Mouse (Mus musculus) layer of hippocampus, postnatal 14 days (tissue): Measurements from ENCODE around the gene Ufsp1. TPM values are rescaled to one million over a fixed set of nuclear protein-coding genes. Genes with fewer than 3 reads are reported as not detected.
A peak's percentile ranks its signal among the peaks of the same experiment; 100 is the strongest.
"Not testable (repeated sequence)": the region's sequence is repeated elsewhere in the genome, so short reads cannot be mapped to it uniquely, and the experiment has no call there.

ENCODE experiments used
- DNase-seq, 2 experiments: peaks; one replicate each; pipeline ENCODE4 v3.0.0; 2021 to 2022; ENCODE audit warnings: low spot score in 2 of 2, mixed read lengths in 1 of 2
- long read RNA-seq, 2 experiments: library from polyadenylated mRNA; stranded (forward); transcript quantifications; one replicate each; pipeline ENCODE4 v2.0.0; 2021
- total RNA-seq, 2 experiments: library from RNA; stranded (reverse); gene quantifications; 2 replicates each; pipeline ENCODE4 v1.2.3; 2021

Gene Ufsp1
- total RNA-seq = 10 to 100 TPM; 18.0 to 19.9 TPM
- long read RNA-seq, experiment 1, transcript Ufsp1-201 (1 exons, 1,037 nt) = major isoform, 7 of 7 reads
- long read RNA-seq, experiment 1, partial matches to known transcripts = 0 of 7 reads
- long read RNA-seq, experiment 1, other reads (novel, unspliced or antisense) = 0 of 7 reads
- long read RNA-seq, experiment 2, transcript Ufsp1-201 (1 exons, 1,037 nt) = major isoform, 13 of 13 reads
- long read RNA-seq, experiment 2, partial matches to known transcripts = 0 of 13 reads
- long read RNA-seq, experiment 2, other reads (novel, unspliced or antisense) = 0 of 13 reads

DNA sequence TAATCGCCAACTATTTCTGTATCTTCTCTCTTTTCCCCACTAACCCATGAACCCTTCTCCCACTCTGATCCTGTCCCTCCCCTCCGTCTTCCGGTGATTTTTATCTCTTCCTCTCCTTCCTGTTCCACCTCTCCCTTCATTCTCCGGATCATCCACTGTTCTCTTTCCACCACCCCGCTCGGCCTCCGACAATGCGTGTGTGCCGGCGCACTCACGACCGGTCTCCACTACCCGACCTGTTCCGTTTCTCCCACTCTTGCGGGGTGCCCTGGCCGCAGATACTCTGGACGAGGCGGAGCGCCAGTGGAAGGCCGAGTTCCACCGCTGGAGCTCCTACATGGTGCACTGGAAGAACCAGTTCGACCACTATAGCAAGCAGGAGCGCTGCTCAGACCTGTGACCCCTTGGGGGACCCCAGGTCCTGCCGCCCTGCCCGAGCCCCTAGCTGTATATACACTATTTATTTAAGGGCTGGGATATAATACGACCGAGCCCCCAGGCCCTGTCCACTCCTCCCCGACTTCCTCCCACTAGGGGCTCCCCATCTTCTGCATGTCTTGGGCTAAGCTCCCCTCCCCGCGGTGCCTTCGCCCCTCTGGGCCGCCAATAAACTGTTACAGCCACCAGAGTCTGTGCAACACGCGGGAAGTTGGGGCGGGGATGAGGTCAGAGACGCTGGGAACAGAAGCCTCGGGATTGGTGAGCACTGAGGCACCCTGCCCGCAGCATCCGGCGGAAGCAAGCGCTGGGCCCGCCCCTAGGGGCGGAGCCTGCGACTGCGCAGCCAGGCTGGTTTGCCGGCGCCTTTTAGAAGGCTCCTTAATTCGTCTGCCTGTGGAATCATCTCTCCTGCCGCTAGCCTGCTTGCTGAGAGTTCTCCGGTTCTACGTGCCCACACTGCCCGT lies at the start of gene Ufsp1:
TSS of gene Ufsp1 (plus strand) at position 791 of the 905 bp plus-strand sequence.
- DNase-seq = peak; percentile 95 to 97

GRCm38 (mm10) chr5:137263897-137264720 lies 30.3 kb upstream of the Ufsp1 start:
- no peak for DNase-seq

DNA sequence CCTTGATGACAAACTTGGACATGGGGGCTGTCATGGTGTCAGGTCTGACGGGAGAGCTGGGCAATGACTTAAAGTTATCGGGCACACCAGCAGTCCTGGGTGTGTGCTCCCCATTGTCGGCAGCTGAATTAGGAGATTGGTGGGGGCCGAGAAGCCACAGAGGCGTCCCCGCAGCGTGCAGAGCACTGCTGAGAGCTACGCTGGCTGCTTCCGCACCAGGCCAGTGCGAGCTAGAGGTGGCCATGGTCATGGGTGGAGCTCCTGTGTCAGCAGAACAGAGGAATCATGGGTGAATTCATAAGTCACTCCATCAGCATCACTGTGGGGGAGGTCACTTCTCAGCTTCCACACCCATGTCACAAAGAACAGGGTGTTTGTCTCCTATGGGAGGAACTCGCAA lies 29.6 kb upstream of the Ufsp1 start:
- no peak for DNase-seq

DNA sequence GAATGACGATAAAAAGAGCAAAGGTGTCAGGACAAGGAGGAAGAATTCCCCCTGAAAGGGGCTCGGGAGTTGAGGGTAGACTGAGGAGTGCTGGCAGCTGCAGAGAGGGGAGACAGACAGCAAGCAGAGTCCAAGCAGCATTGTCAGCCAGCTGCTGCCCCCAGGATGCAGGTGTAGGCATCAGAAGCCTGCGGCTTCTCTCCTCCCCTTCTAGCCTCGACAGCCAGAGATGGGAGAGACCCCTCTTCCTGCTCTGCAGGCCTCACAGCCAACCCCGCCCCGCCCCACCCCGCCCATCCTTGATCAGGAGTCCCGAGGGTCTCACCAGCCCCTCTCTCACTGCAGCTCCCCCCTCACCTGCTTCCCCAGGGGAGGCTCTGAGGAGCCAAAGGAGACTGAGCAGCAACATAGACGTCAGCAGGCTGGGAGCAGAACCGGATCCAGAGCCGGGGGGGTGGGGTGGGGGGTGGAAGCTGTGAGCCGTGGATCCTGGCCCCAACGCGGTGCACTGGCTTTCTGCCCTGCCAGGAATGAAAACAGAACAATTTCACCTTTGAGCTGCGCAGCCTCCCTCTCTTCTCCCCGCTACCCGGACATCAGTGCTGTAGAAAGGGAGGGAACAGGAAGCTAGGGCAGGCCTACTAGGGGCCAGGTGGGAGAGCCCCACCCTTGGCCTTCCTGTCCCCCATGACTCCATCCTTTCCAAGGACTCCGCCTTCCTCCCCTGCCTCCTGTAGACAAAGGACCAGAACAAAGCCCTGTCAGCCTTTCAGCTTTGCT lies 26.1 kb upstream of the Ufsp1 start:
- no peak for DNase-seq

GRCm38 (mm10) chr5:137277360-137278342 lies 16.8 kb upstream of the Ufsp1 start:
- DNase-seq = no peak

- DNase-seq = not testable (repeated sequence)
Measured at GRCm38 (mm10) chr5:137284411-137284810, 10.0 kb upstream of the Ufsp1 start.

GRCm38 (mm10) chr5:137285045-137285444 lies 9.4 kb upstream of the Ufsp1 start:
- DNase-seq = peak in 1 of 2 experiments; percentile 47

- DNase-seq = no peak
Measured at GRCm38 (mm10) chr5:137285986-137286385, 8.4 kb upstream of the Ufsp1 start.

DNA sequence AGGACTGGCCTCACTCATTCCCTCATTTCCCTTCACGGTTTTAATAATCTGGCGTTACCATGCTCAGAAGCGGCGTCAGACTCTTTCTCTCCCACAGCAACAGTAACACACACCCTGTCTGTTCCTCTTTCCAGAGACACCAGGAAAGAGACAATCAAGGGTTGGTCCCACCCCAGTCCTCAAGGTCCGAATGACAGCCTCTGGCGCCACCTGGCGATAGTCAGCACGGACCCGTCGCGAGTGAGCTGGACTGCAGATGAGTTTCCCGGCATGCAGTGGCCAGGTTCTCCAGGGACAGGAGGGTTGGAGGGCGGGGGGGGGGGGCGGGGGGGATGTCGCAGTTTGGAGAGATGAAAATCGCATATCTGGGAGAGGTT lies 7.8 kb upstream of the Ufsp1 start:
- peak; percentile 88 to 92 for DNase-seq

GRCm38 (mm10) chr5:137287032-137287952 lies 7.1 kb upstream of the Ufsp1 start, which contains the start of gene Ache:
TSS of gene Ache (plus strand) at chr5:137287519.
- peak; percentile 67 to 76 for DNase-seq

GRCm38 (mm10) chr5:137287953-137288743 lies 6.3 kb upstream of the Ufsp1 start:
- DNase-seq = peak in 1 of 2 experiments; percentile 56

- DNase-seq = peak; percentile 57 to 59
Measured at GRCm38 (mm10) chr5:137288999-137289470, 5.4 kb upstream of the Ufsp1 start.

DNA sequence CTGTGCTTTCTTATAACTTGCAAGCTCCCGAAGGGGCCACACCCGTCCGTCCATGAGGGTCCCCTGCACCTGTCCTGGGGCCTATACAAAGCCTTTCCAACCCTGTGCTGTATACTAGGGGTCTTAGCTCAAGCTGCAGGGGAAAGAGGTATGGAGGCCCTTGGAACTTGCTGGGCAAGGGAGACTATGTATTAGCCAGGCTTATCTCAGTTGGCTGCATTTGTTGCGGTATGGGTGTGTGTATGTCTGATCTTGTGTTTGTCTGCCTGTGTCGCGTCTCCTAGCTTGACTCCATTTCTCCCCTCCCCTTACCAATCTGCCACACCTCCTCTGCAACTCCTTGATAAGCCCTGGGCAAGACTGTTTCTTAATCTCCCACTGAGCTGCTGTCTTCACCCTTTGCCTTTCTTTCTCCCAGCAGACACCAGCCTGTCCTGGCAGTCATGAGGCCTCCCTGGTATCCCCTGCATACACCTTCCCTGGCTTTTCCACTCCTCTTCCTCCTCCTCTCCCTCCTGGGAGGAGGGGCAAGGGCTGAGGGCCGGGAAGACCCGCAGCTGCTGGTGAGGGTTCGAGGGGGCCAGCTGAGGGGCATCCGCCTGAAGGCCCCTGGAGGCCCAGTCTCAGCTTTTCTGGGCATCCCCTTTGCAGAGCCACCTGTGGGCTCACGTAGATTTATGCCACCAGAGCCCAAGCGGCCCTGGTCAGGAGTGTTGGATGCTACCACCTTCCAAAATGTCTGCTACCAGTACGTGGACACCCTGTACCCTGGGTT lies 4.7 kb upstream of the Ufsp1 start:
- no peak for DNase-seq

- DNase-seq = no peak
Measured at GRCm38 (mm10) chr5:137290677-137291076, 3.8 kb upstream of the Ufsp1 start.

GRCm38 (mm10) chr5:137291381-137291926 lies 3.0 kb upstream of the Ufsp1 start:
- no peak for DNase-seq

- DNase-seq = no peak
Measured at GRCm38 (mm10) chr5:137293282-137293681, 1.1 kb upstream of the Ufsp1 start.
